Mouse (Mus musculus): ENCODE results near the gene Igf2bp2.

DNA sequence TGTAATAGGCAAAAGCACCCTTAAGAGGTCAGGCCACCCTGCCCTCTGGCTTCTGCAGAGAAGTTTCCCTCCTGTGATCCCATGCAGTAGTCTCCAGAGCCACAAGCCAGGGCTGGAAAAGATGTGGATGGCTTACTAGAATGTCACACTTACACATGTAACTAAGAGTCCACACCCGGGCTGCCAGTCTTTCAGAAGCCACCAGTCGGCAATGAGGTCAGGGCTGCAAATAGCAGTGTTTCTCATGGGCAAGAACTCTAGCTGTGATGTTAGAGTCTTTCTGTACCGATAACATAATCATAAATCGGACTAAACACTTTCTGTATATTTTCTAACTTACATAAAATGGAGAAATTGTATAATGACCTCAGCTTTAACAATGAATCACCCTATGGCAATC lies 46.4 kb downstream of the Igf2bp2 start:
- TF ChIP-seq POLR2A (IDR thresholded peaks at IDR 0.05; ENCODE audit: control insufficient read depth, low read depth, low read length) (no peak), CTCF (IDR thresholded peaks at IDR 0.05; ENCODE audit: control insufficient read depth, insufficient read depth, insufficient replicate concordance, low read depth, low read length) (no peak)

Data from testis, adult 2 months (tissue).